Mouse (Mus musculus) neural tube, embryonic 15.5 days (tissue): ENCODE measurements at regions not wholly inside any gene's neighbourhood (a gene's known extent, or its start where the extent isn't known, plus 50 kb on each side); places are given as distances from the start of the nearest gene placed in this dataset.

Source experiments
- ATAC-seq: fragments of 200-750 bp; cut with Nextera tagmentation; 2 replicates; pipeline ENCODE4 v1.8.0; 2017; ENCODE audit warnings: mild to moderate bottlenecking, moderate TSS enrichment, moderate library complexity; ENCODE audit not compliant: low FRiP score
- H3K27ac ChIP-seq: fragments of 300-500 bp; sonication (generic); replicated peaks from 2 replicates; pipeline ENCODE4 v1.5.1; 2015; ENCODE audit warnings: mild to moderate bottlenecking, inconsistent platforms
- H3K27me3 ChIP-seq: fragments of 300-500 bp; sonication (generic); replicated peaks from 2 replicates; pipeline ENCODE4 v1.6.1; 2015; ENCODE audit warnings: inconsistent platforms
- H3K36me3 ChIP-seq: fragments of 300-500 bp; sonication (generic); 2 replicates; pipeline ENCODE4 v1.6.1; 2015; ENCODE audit warnings: inconsistent platforms
- H3K4me1 ChIP-seq: fragments of 300-500 bp; sonication (generic); 2 replicates; pipeline ENCODE4 v1.6.1; 2015; ENCODE audit warnings: inconsistent platforms
- H3K4me2 ChIP-seq: fragments of 300-500 bp; sonication (generic); 2 replicates; pipeline ENCODE4 v1.6.1; 2015; ENCODE audit warnings: inconsistent platforms, mild to moderate bottlenecking, moderate library complexity
- H3K4me3 ChIP-seq: fragments of 300-500 bp; sonication (generic); replicated peaks from 2 replicates; pipeline ENCODE4 v1.5.1; 2015; ENCODE audit warnings: mild to moderate bottlenecking, inconsistent platforms
- H3K9ac ChIP-seq: fragments of 300-500 bp; sonication (generic); replicated peaks from 2 replicates; pipeline ENCODE4 v1.6.1; 2015; ENCODE audit warnings: mild to moderate bottlenecking, inconsistent platforms
- H3K9me3 ChIP-seq: fragments of 300-500 bp; sonication (generic); replicated peaks from 2 replicates; pipeline ENCODE4 v1.6.1; 2016; ENCODE audit warnings: inconsistent platforms
- WGBS: fragments of 180-500 bp; shearing (Covaris S2); methylation state at CpG from one replicate; pipeline ENCODE4 v1.1.7; 2015; ENCODE audit warnings: mixed read lengths; 5-methylcytosine and 5-hydroxymethylcytosine counted together

GRCm38 (mm10) chr16:42808864-42809263, 66.8 kb upstream of the Zbtb20 start:
- ATAC-seq: no peak
- H3K4me3 ChIP-seq: no peak overlapping the region
- whole genome bisulfite sequencing: 67% methylated on average over 6 of the region's 6 CpGs

GRCm38 (mm10) chr16:42807536-42807935, 68.1 kb upstream of the Zbtb20 start:
- H3K27ac ChIP-seq: no peak overlapping the region
- no peaks in the 10 kb centered on the region for H3K9me3 ChIP-seq
- no peak overlapping the region for H3K9ac ChIP-seq
- H3K4me1 ChIP-seq: no peaks in the 10 kb centered on the region
- H3K4me3 ChIP-seq: no peak overlapping the region
- 93% methylated on average over 2 of the region's 2 CpGs for WGBS
- H3K4me2 ChIP-seq: no peak overlapping the region
- no peaks in the 10 kb centered on the region for H3K36me3 ChIP-seq
- ATAC-seq: no peak
- H3K27me3 ChIP-seq: no peaks in the 10 kb centered on the region

More at GRCm38 (mm10) chr16:42808864-42809263, 66.8 kb upstream of the Zbtb20 start:
- no peaks in the 10 kb centered on the region for H3K36me3 ChIP-seq
- H3K27me3 ChIP-seq: no peaks in the 10 kb centered on the region
- no peak overlapping the region for H3K4me2 ChIP-seq
- no peaks in the 10 kb centered on the region for H3K9me3 ChIP-seq
- no peaks in the 10 kb centered on the region for H3K4me1 ChIP-seq
- no peak overlapping the region for H3K27ac ChIP-seq
- H3K9ac ChIP-seq: no peak overlapping the region

- Histone ChIP-seq H3K4me2 (no peak overlapping the region), H3K9ac (no peak overlapping the region), H3K9me3 (no peaks in the 10 kb centered on the region), H3K27me3 (no peaks in the 10 kb centered on the region), H3K4me1 (no peaks in the 10 kb centered on the region), H3K4me3 (no peak overlapping the region), H3K36me3 (no peaks in the 10 kb centered on the region), H3K27ac (no peak overlapping the region)
- no peak for ATAC-seq
- 53% methylated on average over 1 of the region's 1 CpGs for WGBS
These were observed 72.1 kb upstream of the Zbtb20 start for GRCm38 (mm10) chr16:42803609-42804008.

- H3K9ac ChIP-seq: no peak overlapping the region
These were observed 83.1 kb upstream of the Zbtb20 start for GRCm38 (mm10) chr16:42792571-42792970.

GRCm38 (mm10) chr16:42784712-42785111, 91.0 kb upstream of the Zbtb20 start:
- Histone ChIP-seq H3K36me3 (no peaks in the 10 kb centered on the region), H3K27me3 (no peaks in the 10 kb centered on the region), H3K4me3 (no peak overlapping the region), H3K4me2 (no peak overlapping the region), H3K27ac (no peak overlapping the region), H3K4me1 (peaks cover 28% of the 10 kb centered on the region), H3K9ac (no peak overlapping the region), H3K9me3 (no peaks in the 10 kb centered on the region)
- WGBS: 15% methylated on average over 4 of the region's 4 CpGs
- ATAC-seq: no peak

More at GRCm38 (mm10) chr16:42792571-42792970, 83.1 kb upstream of the Zbtb20 start:
- Histone ChIP-seq H3K36me3 (no peaks in the 10 kb centered on the region), H3K27me3 (no peaks in the 10 kb centered on the region), H3K4me2 (no peak overlapping the region), H3K27ac (no peak overlapping the region), H3K4me3 (no peak overlapping the region), H3K9me3 (no peaks in the 10 kb centered on the region), H3K4me1 (no peaks in the 10 kb centered on the region)
- ATAC-seq: no peak
- WGBS: 81% methylated on average over 2 of the region's 2 CpGs

GRCm38 (mm10) chr16:42784031-42784430, 91.7 kb upstream of the Zbtb20 start:
- Histone ChIP-seq H3K27me3 (no peaks in the 10 kb centered on the region), H3K9ac (no peak overlapping the region), H3K4me1 (peaks cover 28% of the 10 kb centered on the region), H3K4me2 (no peak overlapping the region), H3K36me3 (no peaks in the 10 kb centered on the region), H3K4me3 (no peak overlapping the region), H3K27ac (no peak overlapping the region), H3K9me3 (no peaks in the 10 kb centered on the region)
- WGBS: 12% methylated on average over 4 of the region's 4 CpGs
- no peak for ATAC-seq

GRCm38 (mm10) chr16:42782091-42782679, 93.5 kb upstream of the Zbtb20 start:
- H3K9ac ChIP-seq: no peak overlapping the region
- peak overlapping the region; percentile 73 for H3K27ac ChIP-seq
- H3K27me3 ChIP-seq: no peaks in the 10 kb centered on the region
- no peaks in the 10 kb centered on the region for H3K9me3 ChIP-seq
- H3K4me2 ChIP-seq: peak overlapping the region; percentile 33
- peaks cover 28% of the 10 kb centered on the region for H3K4me1 ChIP-seq
- no peak overlapping the region for H3K4me3 ChIP-seq
- under 1% methylated on average over 5 of the region's 5 CpGs for WGBS
- ATAC-seq: peak; percentile 88
- H3K36me3 ChIP-seq: no peaks in the 10 kb centered on the region

GRCm38 (mm10) chr16:42781096-42782071, 94.3 kb upstream of the Zbtb20 start:
- no peak overlapping the region for H3K4me3 ChIP-seq
- H3K4me1 ChIP-seq: peaks cover 28% of the 10 kb centered on the region
- peak overlapping the region; percentile 73 for H3K27ac ChIP-seq
- no peaks in the 10 kb centered on the region for H3K36me3 ChIP-seq
- no peaks in the 10 kb centered on the region for H3K27me3 ChIP-seq
- ATAC-seq: peak; percentile 70
- H3K9me3 ChIP-seq: no peaks in the 10 kb centered on the region
- no peak overlapping the region for H3K9ac ChIP-seq
- H3K4me2 ChIP-seq: peak overlapping the region; percentile 33
- 6% methylated on average over 12 of the region's 12 CpGs for WGBS

GRCm38 (mm10) chr16:42779957-42780356, 95.7 kb upstream of the Zbtb20 start:
- H3K4me1 ChIP-seq: peaks cover 28% of the 10 kb centered on the region
- no peak overlapping the region for H3K4me2 ChIP-seq
- H3K4me3 ChIP-seq: no peak overlapping the region
- H3K9me3 ChIP-seq: no peaks in the 10 kb centered on the region
- 88% methylated on average over 3 of the region's 3 CpGs for WGBS
- H3K27ac ChIP-seq: no peak overlapping the region
- no peaks in the 10 kb centered on the region for H3K36me3 ChIP-seq
- H3K9ac ChIP-seq: no peak overlapping the region
- H3K27me3 ChIP-seq: no peaks in the 10 kb centered on the region
- no peak for ATAC-seq

- no peaks in the 10 kb centered on the region for H3K36me3 ChIP-seq
- no peak overlapping the region for H3K9ac ChIP-seq
- no peaks in the 10 kb centered on the region for H3K27me3 ChIP-seq
- H3K4me3 ChIP-seq: no peak overlapping the region
- no peaks in the 10 kb centered on the region for H3K4me1 ChIP-seq
- H3K4me2 ChIP-seq: no peak overlapping the region
- 90% methylated on average over 2 of the region's 2 CpGs for WGBS
- ATAC-seq: no peak
- H3K27ac ChIP-seq: no peak overlapping the region
- no peaks in the 10 kb centered on the region for H3K9me3 ChIP-seq
These were observed 103.0 kb upstream of the Zbtb20 start for GRCm38 (mm10) chr16:42772640-42773039.

GRCm38 (mm10) chr16:42770199-42770598, 105.5 kb upstream of the Zbtb20 start:
- Histone ChIP-seq H3K4me3 (no peak overlapping the region), H3K4me2 (no peak overlapping the region), H3K27me3 (no peaks in the 10 kb centered on the region), H3K36me3 (no peaks in the 10 kb centered on the region), H3K9me3 (no peaks in the 10 kb centered on the region), H3K9ac (no peak overlapping the region), H3K27ac (no peak overlapping the region), H3K4me1 (no peaks in the 10 kb centered on the region)
- no peak for ATAC-seq
- WGBS: 75% methylated on average over 1 of the region's 1 CpGs

GRCm38 (mm10) chr16:42748681-42749080, 127.0 kb upstream of the Zbtb20 start:
- no peak for ATAC-seq
- no peak overlapping the region for H3K9ac ChIP-seq
- WGBS: 76% methylated on average over 5 of the region's 5 CpGs

More at GRCm38 (mm10) chr16:42748681-42749080, 127.0 kb upstream of the Zbtb20 start:
- Histone ChIP-seq H3K9me3 (no peaks in the 10 kb centered on the region), H3K4me3 (no peak overlapping the region), H3K4me1 (peaks cover 8% of the 10 kb centered on the region), H3K27ac (no peak overlapping the region), H3K27me3 (no peaks in the 10 kb centered on the region), H3K36me3 (no peaks in the 10 kb centered on the region), H3K4me2 (no peak overlapping the region)
